Mouse (Mus musculus) kidney, adult 2 months (tissue): ENCODE data around the gene Batf.

Experiments
- CTCF ChIP-seq: fragments of 200-500 bp; conservative IDR thresholded peaks from 2 replicates; pipeline ENCODE4 v1.5.1; 2011; ENCODE audit warnings: low read depth, mild to moderate bottlenecking, control low read depth, low read length, moderate library complexity, mixed read lengths; ENCODE audit not compliant: insufficient read depth, insufficient read length
- POLR2A ChIP-seq: fragments of 200-500 bp; IDR thresholded peaks from one replicate; pipeline ENCODE4 v1.6.1; 2011; ENCODE audit warnings: low read depth, low read length, control low read depth

GRCm38 (mm10) chr12:85645664-85646063 is 40.8 kb upstream of the Batf start:
- TF ChIP-seq CTCF (peak; percentile 58), POLR2A (no peak)
